Mouse (Mus musculus): ENCODE measurements around the gene Slc6a8.

DNA sequence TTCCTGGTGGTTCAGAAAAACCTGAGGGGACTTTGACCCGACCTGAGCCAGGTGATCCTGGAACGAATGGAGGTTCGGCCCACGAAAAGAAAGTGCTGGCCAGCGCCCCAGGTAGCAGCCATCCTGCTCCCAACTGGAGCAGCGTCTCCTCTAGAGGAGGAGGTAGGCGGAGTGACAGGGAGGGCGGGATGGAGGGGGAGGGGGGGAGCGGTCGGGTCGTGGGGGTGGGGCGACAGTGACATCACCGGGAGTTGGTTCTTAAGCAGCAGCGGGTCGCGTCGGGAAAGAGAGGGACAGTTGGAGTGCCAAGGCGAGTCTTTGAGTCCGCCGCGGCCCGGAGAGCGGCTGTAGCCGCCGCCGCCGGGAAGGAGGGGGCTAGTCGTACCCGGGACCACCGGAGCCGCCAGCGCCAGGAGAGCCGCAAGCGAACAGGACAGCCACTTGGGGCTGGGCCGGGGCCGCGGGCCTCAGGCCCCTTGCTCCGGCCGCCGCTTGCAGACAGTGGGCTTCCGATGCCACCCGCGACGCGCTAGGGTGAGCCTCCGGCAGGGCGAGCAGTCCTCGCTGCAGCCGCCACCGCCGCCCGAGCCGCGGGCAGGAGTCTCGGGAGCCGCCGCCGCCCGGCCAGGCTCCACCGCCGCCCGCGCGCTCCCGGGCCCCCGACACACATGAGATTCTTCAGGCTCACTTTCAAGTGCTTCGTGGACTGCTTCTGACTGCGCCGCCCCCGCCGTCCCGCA lies at the start of gene Slc6a8:
- no peak for TF ChIP-seq MYOD1 (IDR thresholded peaks at IDR 0.05; ENCODE audit: control insufficient read depth, insufficient read length, low read depth)
- no peak for TF ChIP-seq MAX (IDR thresholded peaks at IDR 0.05)
- TF ChIP-seq CTCF (IDR thresholded peaks at IDR 0.05; ENCODE audit: control insufficient read depth, insufficient read depth, insufficient read length), result no peak
